In the genomic region with DNA sequence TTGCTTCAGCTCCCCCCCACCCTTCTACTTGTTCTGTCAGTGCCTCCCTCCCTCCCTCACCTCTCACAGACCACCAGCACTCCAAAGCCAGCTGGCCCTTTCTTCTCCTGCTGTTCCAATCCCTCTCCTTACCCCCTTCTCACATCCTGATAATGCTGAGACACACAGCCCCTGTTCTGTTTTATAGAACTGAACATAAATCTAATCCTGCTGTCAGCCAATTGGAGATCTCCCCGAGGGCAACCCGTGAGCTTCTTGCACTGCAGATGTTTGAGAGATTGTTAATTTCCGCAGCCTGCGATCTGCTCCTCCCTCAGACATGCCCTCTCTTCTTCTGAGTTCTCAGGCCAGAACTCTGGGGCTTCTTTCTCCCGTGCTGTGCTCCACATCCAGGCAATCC, we compare ENCODE assay signal across 18 mouse cellular contexts.
DNase-seq lines count a peak whose midpoint lies in the region; ATAC-seq and TF ChIP-seq lines count a peak whose summit lies in the region.
"Had no signal": no experiment of that assay in that cellular context is flagged by ENCODE, and none has a peak within 500 bp of the region (broad histone marks: within the 10 kb centered on the region; RNA-seq: fewer than 3 reads in every experiment).

No protein-coding gene starts in this region.

- H3K27ac ChIP-seq in midbrain, embryonic 13.5 days = no peak overlapping the region
- no peak overlapping the region for H3K27ac ChIP-seq in midbrain, embryonic 11.5 days (ENCODE audit: low read depth, low read length)
- no peak overlapping the region for H3K27ac ChIP-seq in hindbrain, postnatal 0 days
- H3K27ac ChIP-seq in neural tube, embryonic 15.5 days (replicated peaks) = no peak overlapping the region
- H3K27ac ChIP-seq: embryonic facial prominence, embryonic 12.5 days; forebrain, embryonic 10.5 days; heart, embryonic 15.5 days; macrophage had no signal

- H3K9me3 ChIP-seq in midbrain, embryonic 13.5 days = no peaks in the 10 kb centered on the region
- no peaks in the 10 kb centered on the region for H3K9me3 ChIP-seq in midbrain, embryonic 11.5 days (ENCODE audit: control insufficient read depth, low read length)
- no peaks in the 10 kb centered on the region for H3K9me3 ChIP-seq in hindbrain, postnatal 0 days (ENCODE audit: low read length)
- no peaks in the 10 kb centered on the region for H3K9me3 ChIP-seq in neural tube, embryonic 15.5 days (replicated peaks)
- H3K9me3 ChIP-seq: embryonic facial prominence, embryonic 12.5 days; forebrain, embryonic 10.5 days; heart, embryonic 15.5 days had no signal

- no peak overlapping the region for H3K4me2 ChIP-seq in midbrain, embryonic 13.5 days (replicated peaks)
- H3K4me2 ChIP-seq in midbrain, embryonic 11.5 days = no peak overlapping the region
- no peak overlapping the region for H3K4me2 ChIP-seq in hindbrain, postnatal 0 days (ENCODE audit: low read depth, low read length)
- H3K4me2 ChIP-seq in neural tube, embryonic 15.5 days = no peak overlapping the region
- H3K4me2 ChIP-seq: embryonic facial prominence, embryonic 12.5 days; heart, embryonic 15.5 days; lung, embryonic 14.5 days had no signal

- no peak overlapping the region for H3K9ac ChIP-seq in midbrain, embryonic 13.5 days (replicated peaks)
- H3K9ac ChIP-seq in midbrain, embryonic 11.5 days (ENCODE audit: low read length) = no peak overlapping the region
- H3K9ac ChIP-seq in hindbrain, postnatal 0 days (replicated peaks; ENCODE audit: low read length) = no peak overlapping the region
- H3K9ac ChIP-seq in neural tube, embryonic 15.5 days (replicated peaks) = no peak overlapping the region
- H3K9ac ChIP-seq: embryonic facial prominence, embryonic 12.5 days; heart, embryonic 15.5 days; lung, embryonic 14.5 days had no signal

- DNase-seq in embryo, embryonic 10 days (ENCODE audit: low spot score) = peak; percentile 12
- no peak for DNase-seq in embryo, embryonic 9.5 days (ENCODE audit: extremely low spot score)
- no peak for DNase-seq in midbrain, embryonic 11.5 days (ENCODE audit: low spot score, missing footprints)
- peak; percentile 10 for DNase-seq in hindbrain, postnatal 0 days (ENCODE audit: low spot score)
- no peak for DNase-seq in urinary bladder, postnatal 10 days (ENCODE audit: low spot score)
- DNase-seq in layer of hippocampus, adult 11-12 months (ENCODE audit: low spot score) = no peak
- DNase-seq: adrenal gland, postnatal 14 days; cerebellum, adult 9-10 months; heart, adult 11 months; kidney, adult 9 months; lung, embryonic 14.5 days; thymus, adult 18-20 months had no signal

- peaks cover 8% of the 10 kb centered on the region; the same call in 1 of the 2 replicates for H3K4me1 ChIP-seq in midbrain, embryonic 13.5 days (replicated peaks)
- H3K4me1 ChIP-seq in midbrain, embryonic 11.5 days (ENCODE audit: control insufficient read depth, insufficient read depth, low read length) = no peaks in the 10 kb centered on the region
- H3K4me1 ChIP-seq in hindbrain, postnatal 0 days (ENCODE audit: insufficient read depth, low read length) = no peaks in the 10 kb centered on the region; the same call in 1 of the 2 replicates
- H3K4me1 ChIP-seq in neural tube, embryonic 15.5 days = peaks cover 8% of the 10 kb centered on the region; the same call in 1 of the 2 replicates
- H3K4me1 ChIP-seq: heart, embryonic 15.5 days had no signal

- H3K4me3 ChIP-seq in midbrain, embryonic 13.5 days (replicated peaks) = no peak overlapping the region
- H3K4me3 ChIP-seq in midbrain, embryonic 11.5 days (ENCODE audit: low read depth, low read length) = no peak overlapping the region
- H3K4me3 ChIP-seq in hindbrain, postnatal 0 days (ENCODE audit: low read length) = no peak overlapping the region
- H3K4me3 ChIP-seq in neural tube, embryonic 15.5 days (replicated peaks) = no peak overlapping the region
- H3K4me3 ChIP-seq: embryonic facial prominence, embryonic 12.5 days; forebrain, embryonic 10.5 days; heart, embryonic 15.5 days had no signal

- no peaks in the 10 kb centered on the region for H3K27me3 ChIP-seq in midbrain, embryonic 13.5 days
- H3K27me3 ChIP-seq in midbrain, embryonic 11.5 days (ENCODE audit: control insufficient read depth, insufficient read depth, low read length) = no peaks in the 10 kb centered on the region
- H3K27me3 ChIP-seq in hindbrain, postnatal 0 days (ENCODE audit: insufficient read depth, low read length) = no peaks in the 10 kb centered on the region
- H3K27me3 ChIP-seq in neural tube, embryonic 15.5 days (replicated peaks) = no peaks in the 10 kb centered on the region
- H3K27me3 ChIP-seq: embryonic facial prominence, embryonic 12.5 days; heart, embryonic 15.5 days had no signal

- TF ChIP-seq CTCF in hindbrain, postnatal 0 days (IDR thresholded peaks at IDR 0.05; ENCODE audit: low read depth) = no peak

- 0 out of 2 replicates have a peak, but pooled peaks have one; percentile 32 for ATAC-seq in midbrain, embryonic 13.5 days
- no peak for ATAC-seq in midbrain, embryonic 11.5 days (ENCODE audit: low FRiP score)
- ATAC-seq in hindbrain, postnatal 0 days = 0 out of 2 replicates have a peak, but pooled peaks have one; percentile 24
- ATAC-seq in neural tube, embryonic 15.5 days (ENCODE audit: low FRiP score) = peak; percentile 25; the same call in 1 of the 2 replicates

- 60% methylated on average over 5 of the region's 5 CpGs for WGBS in midbrain, embryonic 13.5 days
- 72% methylated on average over 5 of the region's 5 CpGs for WGBS in midbrain, embryonic 11.5 days
- 47% methylated on average over 5 of the region's 5 CpGs for WGBS in hindbrain, postnatal 0 days
- WGBS in neural tube, embryonic 15.5 days = 20% methylated on average over 5 of the region's 5 CpGs

- no peaks in the 10 kb centered on the region for H3K36me3 ChIP-seq in midbrain, embryonic 13.5 days
- no peaks in the 10 kb centered on the region for H3K36me3 ChIP-seq in midbrain, embryonic 11.5 days (ENCODE audit: control insufficient read depth, insufficient read depth, low read length)
- no peaks in the 10 kb centered on the region for H3K36me3 ChIP-seq in hindbrain, postnatal 0 days (ENCODE audit: insufficient read depth, low read length)
- no peaks in the 10 kb centered on the region for H3K36me3 ChIP-seq in neural tube, embryonic 15.5 days

Comparison
In these comparisons a context has a peak if more than half of its experiments do, and no peak if none do; other contexts are left out.
1. DNase-seq: peak in embryo, embryonic 10 days (single experiment) and hindbrain, postnatal 0 days (single experiment); none in embryo, embryonic 9.5 days (single experiment), midbrain, embryonic 11.5 days (single experiment), urinary bladder, postnatal 10 days (single experiment) and layer of hippocampus, adult 11-12 months (single experiment).